Mouse (Mus musculus) hindbrain, embryonic 11.5 days (tissue): ENCODE results near the gene Tmem191c. TPM values are rescaled to one million over a fixed set of nuclear protein-coding genes. Genes with fewer than 3 reads are reported as not detected.

Experiments
- ATAC-seq: fragments of 200-750 bp; cut with Nextera tagmentation; 2 replicates; pipeline ENCODE4 v1.8.0; 2017; ENCODE audit warnings: mild to moderate bottlenecking, moderate TSS enrichment, moderate library complexity; ENCODE audit not compliant: low FRiP score
- DNase-seq: peaks from one replicate; pipeline ENCODE4 v3.0.0-alpha.2; 2015; ENCODE audit warnings: low spot score
- H3K27ac ChIP-seq: fragments of 300-500 bp; sonication (generic); 2 replicates; pipeline ENCODE4 v1.5.1; 2014; ENCODE audit warnings: mild to moderate bottlenecking, low read depth, low read length
- H3K27me3 ChIP-seq: fragments of 300-500 bp; sonication (generic); 2 replicates; pipeline ENCODE4 v1.6.1; 2014; ENCODE audit warnings: mild to moderate bottlenecking, low read length, moderate library complexity, mixed read lengths; ENCODE audit not compliant: control insufficient read depth, insufficient read depth
- H3K36me3 ChIP-seq: fragments of 300-500 bp; sonication (generic); 2 replicates; pipeline ENCODE4 v1.6.1; 2014; ENCODE audit warnings: mild to moderate bottlenecking, low read length, moderate library complexity, mixed read lengths; ENCODE audit not compliant: control insufficient read depth, insufficient read depth
- H3K4me1 ChIP-seq: fragments of 300-500 bp; sonication (generic); replicated peaks from 2 replicates; pipeline ENCODE4 v1.6.1; 2014; ENCODE audit warnings: low read length, mixed read lengths; ENCODE audit not compliant: control insufficient read depth, insufficient read depth
- H3K4me2 ChIP-seq: fragments of 300-500 bp; sonication (generic); replicated peaks from 2 replicates; pipeline ENCODE4 v1.6.1; 2014; ENCODE audit warnings: mild to moderate bottlenecking, low read depth, low read length
- H3K4me3 ChIP-seq: fragments of 300-500 bp; sonication (generic); 2 replicates; pipeline ENCODE4 v1.5.1; 2014; ENCODE audit warnings: low read depth, low read length
- H3K9ac ChIP-seq: fragments of 300-500 bp; sonication (generic); 2 replicates; pipeline ENCODE4 v1.6.1; 2014; ENCODE audit warnings: low read depth, low read length
- H3K9me3 ChIP-seq: fragments of 300-500 bp; sonication (generic); 2 replicates; pipeline ENCODE4 v1.6.1; 2016; ENCODE audit warnings: low read length; ENCODE audit not compliant: control insufficient read depth
- whole genome bisulfite sequencing: fragments of 180-500 bp; shearing (Covaris S2); extraction: QIAGEN DNeasy Blood & Tissue Kit; methylation state at CpG from one replicate; pipeline ENCODE4 v1.1.7; 2014; 5-methylcytosine and 5-hydroxymethylcytosine counted together
- polyA plus RNA-seq: library from polyadenylated mRNA; unstranded; fragments of >200 nt; fragmentation: Nextera tagmentation; extraction: Ambion mirVana; gene quantifications from 2 replicates; pipeline ENCODE4 v1.2.1, GENCODE M21; 2014

Gene Tmem191c
- polyA plus RNA-seq, 1 experiment from 2014 or later: 7.7 TPM

DNA sequence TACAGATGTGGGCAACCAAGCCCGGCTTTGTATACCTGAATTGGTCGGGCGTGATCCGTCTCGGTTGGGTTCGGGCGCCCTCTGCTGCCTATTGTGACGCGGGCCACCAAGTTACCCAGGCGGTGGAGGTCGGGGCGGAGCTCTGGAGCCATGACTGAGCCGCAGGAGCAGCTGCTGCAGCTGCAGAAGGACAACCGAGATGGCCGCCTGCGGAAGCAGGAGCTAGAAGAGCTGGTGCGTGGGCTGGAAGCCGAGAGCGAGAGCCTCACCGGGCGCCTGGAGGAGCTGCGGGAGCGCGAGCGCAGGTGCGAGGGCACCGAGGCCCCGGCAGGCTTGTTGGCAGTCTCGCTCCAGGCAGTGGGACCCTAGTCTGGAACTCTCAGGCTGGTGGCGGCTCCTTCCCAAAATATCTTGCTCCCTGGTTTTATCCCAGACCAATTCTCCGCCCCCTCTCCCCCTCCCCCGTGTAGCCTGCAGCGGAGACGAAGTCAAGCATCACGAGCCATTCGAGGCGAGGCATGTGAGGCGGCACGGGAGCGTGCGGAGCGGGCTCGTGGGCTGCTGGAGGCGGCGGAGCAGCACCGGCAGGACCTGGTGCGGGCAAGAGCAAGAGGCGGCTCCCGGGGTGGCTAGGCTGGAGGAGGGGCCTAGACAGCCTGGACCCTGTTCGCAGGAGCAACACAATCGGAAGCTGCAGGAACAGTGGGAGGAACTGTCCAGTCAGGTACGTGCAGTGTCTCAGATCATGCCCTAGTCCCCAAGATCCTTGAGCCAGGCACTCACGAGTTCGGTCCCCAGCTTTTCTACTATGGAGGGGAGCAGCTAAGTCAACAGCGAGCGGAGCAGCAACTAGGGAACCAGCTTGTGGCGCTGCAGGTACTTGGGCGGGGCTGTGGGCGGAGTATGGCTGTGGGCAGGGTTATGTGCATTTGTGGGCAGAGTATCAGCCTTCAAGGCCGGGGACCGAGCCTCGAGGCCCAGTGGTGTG, 581 bp downstream of the Tmem191c start:
- H3K27me3 ChIP-seq: peaks cover 26% of the 10 kb centered on the region
- peak overlapping the region; percentile 59 for H3K9ac ChIP-seq
- peak overlapping the region; percentile 58; the same call in 1 of the 2 replicates for H3K27ac ChIP-seq
- peak; percentile 94 for DNase-seq
- peak; percentile 93 for ATAC-seq
- under 1% methylated on average over 60 of the region's 62 CpGs for WGBS
- H3K9me3 ChIP-seq: no peaks in the 10 kb centered on the region
- peaks cover 11% of the 10 kb centered on the region for H3K4me1 ChIP-seq
- H3K4me3 ChIP-seq: peak overlapping the region; percentile 52
- H3K36me3 ChIP-seq: no peaks in the 10 kb centered on the region
- peak overlapping the region; percentile 93 for H3K4me2 ChIP-seq

DNA sequence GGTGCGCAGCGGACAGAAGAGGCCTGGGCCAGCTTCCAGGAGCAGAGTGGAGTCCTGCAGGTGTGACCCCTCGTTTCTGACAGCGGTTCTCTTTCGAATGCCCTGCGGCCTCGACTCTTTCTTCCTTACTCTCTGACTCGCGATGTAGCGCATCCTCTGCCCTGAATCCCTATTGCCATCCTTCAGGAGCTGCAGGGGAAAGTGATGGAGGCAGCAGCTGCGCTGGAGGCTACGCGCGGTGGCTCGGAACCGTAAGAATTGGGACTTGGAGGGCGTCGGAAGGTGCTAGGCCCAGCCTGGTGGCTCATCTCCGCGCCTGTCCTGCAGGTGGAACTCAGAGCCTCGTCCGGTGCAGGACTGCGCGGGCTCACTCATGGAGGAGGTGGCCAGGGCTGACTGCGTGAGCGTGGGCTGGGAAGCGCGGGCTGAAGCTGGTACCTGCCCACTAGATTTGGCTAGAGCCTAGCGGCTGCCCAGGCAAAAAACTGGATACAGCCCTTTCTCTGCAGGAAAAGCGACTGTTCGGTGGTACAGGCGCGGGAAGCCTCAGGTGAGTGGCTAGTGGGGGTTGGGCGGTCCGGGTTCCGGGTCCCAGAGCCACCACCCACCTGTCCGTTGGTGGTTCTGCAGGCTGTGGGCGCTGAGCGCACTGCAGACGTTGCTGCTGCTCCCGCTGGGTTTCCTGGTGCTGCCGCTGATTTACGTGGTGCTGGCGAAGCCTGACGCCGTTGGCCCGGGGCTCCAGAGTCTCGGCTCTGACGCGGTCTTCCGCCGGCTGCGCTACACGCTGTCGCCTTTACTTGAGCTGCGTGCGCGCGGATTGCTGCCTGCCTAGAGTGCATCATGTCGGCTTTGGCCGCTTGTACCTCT, 1.7 kb downstream of the Tmem191c start:
- ATAC-seq: peak; percentile 28; the same call in 1 of the 2 replicates
- 3% methylated on average over 61 of the region's 61 CpGs for WGBS

DNA sequence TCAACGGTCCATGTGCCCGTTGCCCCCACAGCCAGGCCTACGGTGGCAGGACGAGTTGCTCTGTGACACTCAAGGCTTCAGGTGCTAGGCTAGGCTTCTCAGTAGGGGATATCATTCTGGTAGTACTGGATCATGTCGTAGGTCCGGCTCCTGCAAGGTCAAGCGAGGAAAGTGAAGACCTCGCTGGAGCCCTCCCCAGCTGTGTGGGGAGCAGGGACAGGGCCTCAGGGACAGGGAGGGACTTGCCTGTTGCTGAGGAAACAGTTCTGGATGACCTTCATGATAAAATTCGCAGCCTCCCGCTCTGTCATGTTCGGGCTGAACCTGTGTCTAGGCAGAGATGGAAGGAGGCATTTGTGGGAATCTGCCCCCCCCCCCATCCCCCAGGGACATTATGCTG, 4.6 kb downstream of the Tmem191c start:
- Histone ChIP-seq H3K9ac (no peak overlapping the region), H3K4me3 (no peak overlapping the region), H3K4me1 (peaks cover 11% of the 10 kb centered on the region), H3K36me3 (0 out of 2 replicates have a peak, but pooled peaks cover 5% of the 10 kb centered on the region), H3K27ac (no peak overlapping the region), H3K4me2 (no peak overlapping the region), H3K9me3 (no peaks in the 10 kb centered on the region), H3K27me3 (peaks cover 26% of the 10 kb centered on the region)
- 90% methylated on average over 11 of the region's 11 CpGs for WGBS
- DNase-seq: no peak
- ATAC-seq: no peak

More for the DNA sequence above, 1.7 kb downstream of the Tmem191c start:
- H3K4me1 ChIP-seq: peaks cover 11% of the 10 kb centered on the region
- H3K36me3 ChIP-seq: no peaks in the 10 kb centered on the region
- H3K9me3 ChIP-seq: no peaks in the 10 kb centered on the region
- H3K4me3 ChIP-seq: peak overlapping the region; percentile 23; the same call in 1 of the 2 replicates
- peak; percentile 58 for DNase-seq
- peaks cover 26% of the 10 kb centered on the region for H3K27me3 ChIP-seq
- H3K27ac ChIP-seq: no peak overlapping the region
- peak overlapping the region; percentile 93 for H3K4me2 ChIP-seq
- no peak overlapping the region for H3K9ac ChIP-seq

DNA sequence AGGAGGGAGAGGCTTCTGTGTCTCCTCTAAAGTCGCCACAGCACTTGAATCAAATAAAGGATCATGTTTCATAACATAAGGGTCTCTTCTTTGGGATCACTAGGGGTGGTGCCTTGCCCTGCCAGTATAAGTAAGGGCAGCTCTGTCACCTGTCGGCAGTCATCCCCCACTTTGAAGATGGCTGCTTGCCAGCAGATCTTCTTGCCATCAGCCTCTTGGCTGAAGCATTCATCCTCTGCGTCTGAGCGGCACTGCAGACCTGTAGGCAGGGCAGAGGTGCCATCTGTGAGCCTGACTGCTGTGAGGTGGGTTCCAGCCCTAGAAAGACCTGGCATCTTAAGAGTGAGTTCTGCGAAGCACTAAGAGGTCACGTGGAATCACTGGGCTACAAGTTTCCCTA, 7.3 kb downstream of the Tmem191c start:
- ATAC-seq (no peak), DNase-seq (no peak)
- H3K36me3 ChIP-seq: peaks cover 5% of the 10 kb centered on the region; the same call in 1 of the 2 replicates
- H3K27ac ChIP-seq: no peak overlapping the region
- no peaks in the 10 kb centered on the region for H3K4me1 ChIP-seq
- 85% methylated on average over 6 of the region's 6 CpGs for WGBS
- no peak overlapping the region for H3K4me2 ChIP-seq
- no peaks in the 10 kb centered on the region for H3K9me3 ChIP-seq
- H3K4me3 ChIP-seq: no peak overlapping the region
- no peak overlapping the region for H3K9ac ChIP-seq
- peaks cover 11% of the 10 kb centered on the region for H3K27me3 ChIP-seq

DNA sequence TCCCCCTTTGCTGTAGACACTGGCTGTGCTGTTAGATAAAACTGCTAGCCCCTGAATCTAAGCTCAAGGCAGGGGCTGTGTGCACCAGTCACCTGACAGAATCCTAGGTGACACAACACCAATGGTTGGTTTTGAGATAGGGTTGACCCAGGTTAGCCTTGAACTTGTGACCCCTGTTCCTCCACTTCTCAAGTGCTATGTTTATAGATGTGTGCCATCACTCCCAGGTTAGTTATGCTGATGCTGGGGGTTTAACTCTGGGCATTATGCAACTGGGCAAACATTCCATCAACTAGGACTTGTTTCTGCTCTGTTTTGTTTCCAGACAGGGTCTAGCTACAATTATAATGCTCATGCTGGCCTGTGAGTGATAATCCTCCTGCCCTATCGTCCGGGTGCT, 11.2 kb downstream of the Tmem191c start:
- H3K36me3 ChIP-seq: peaks cover 7% of the 10 kb centered on the region; the same call in 1 of the 2 replicates
- WGBS: 97% methylated on average over 2 of the region's 2 CpGs
- H3K27ac ChIP-seq: no peak overlapping the region

DNA sequence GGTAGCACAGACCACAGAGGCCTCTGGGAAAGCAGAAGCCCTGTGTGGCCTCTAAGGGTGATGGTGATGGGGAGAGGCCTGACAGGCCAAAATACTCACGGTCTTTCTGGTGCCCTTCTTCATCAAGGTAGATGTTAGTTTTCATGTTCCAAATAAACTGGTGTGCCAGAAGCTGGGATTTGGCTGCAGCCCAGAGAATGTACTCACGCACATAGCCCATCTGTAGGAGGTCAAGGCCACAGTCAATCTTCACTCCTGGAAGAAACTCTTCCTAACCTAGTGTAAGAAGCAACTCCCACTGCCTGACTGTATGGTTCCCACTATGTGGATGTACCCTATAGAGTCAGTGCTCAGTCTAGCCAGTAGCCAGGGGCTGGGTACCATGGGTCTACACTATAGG, 15.1 kb downstream of the Tmem191c start:
- ATAC-seq (no peak), DNase-seq (no peak)
- H3K36me3 ChIP-seq: peaks cover 2% of the 10 kb centered on the region; the same call in 1 of the 2 replicates

More for the DNA sequence above, 11.2 kb downstream of the Tmem191c start:
- Histone ChIP-seq H3K9ac (no peak overlapping the region), H3K4me1 (no peaks in the 10 kb centered on the region), H3K4me2 (no peak overlapping the region), H3K4me3 (no peak overlapping the region), H3K27me3 (no peaks in the 10 kb centered on the region), H3K9me3 (no peaks in the 10 kb centered on the region)
- no peak for ATAC-seq
- no peak for DNase-seq

DNA sequence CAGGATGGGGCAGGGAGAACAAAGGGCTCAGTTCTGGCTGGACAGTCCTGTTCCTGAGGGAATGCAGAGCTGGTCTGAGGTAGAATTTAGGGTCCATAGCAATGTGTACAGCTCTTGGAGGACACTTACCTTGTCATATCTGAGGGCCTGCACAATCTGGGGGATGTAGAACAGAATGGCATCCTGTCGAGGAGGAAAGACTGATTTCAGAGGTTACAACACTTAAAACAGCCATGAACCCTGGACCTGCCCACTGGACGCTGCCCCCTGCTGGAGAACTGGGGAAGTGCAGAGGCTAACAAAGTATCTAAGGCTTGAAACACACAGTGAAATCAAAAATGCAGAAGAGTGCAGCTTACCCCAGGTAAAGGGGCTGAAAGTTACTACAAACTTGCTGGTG, 16.9 kb downstream of the Tmem191c start:
- Histone ChIP-seq H3K9ac (no peak overlapping the region), H3K27me3 (no peaks in the 10 kb centered on the region), H3K9me3 (no peaks in the 10 kb centered on the region), H3K27ac (no peak overlapping the region), H3K4me3 (no peak overlapping the region), H3K4me2 (no peak overlapping the region), H3K36me3 (0 out of 2 replicates have a peak, but pooled peaks cover 2% of the 10 kb centered on the region), H3K4me1 (no peaks in the 10 kb centered on the region)
- DNase-seq (peak; percentile 87), ATAC-seq (no peak)
- 10% methylated on average over 2 of the region's 2 CpGs for WGBS

More for the DNA sequence above, 15.1 kb downstream of the Tmem191c start:
- H3K27ac ChIP-seq: no peak overlapping the region
- no peaks in the 10 kb centered on the region for H3K4me1 ChIP-seq
- WGBS: 92% methylated on average over 2 of the region's 2 CpGs
- no peak overlapping the region for H3K4me3 ChIP-seq
- no peaks in the 10 kb centered on the region for H3K9me3 ChIP-seq
- H3K27me3 ChIP-seq: no peaks in the 10 kb centered on the region
- no peak overlapping the region for H3K9ac ChIP-seq
- H3K4me2 ChIP-seq: no peak overlapping the region

DNA sequence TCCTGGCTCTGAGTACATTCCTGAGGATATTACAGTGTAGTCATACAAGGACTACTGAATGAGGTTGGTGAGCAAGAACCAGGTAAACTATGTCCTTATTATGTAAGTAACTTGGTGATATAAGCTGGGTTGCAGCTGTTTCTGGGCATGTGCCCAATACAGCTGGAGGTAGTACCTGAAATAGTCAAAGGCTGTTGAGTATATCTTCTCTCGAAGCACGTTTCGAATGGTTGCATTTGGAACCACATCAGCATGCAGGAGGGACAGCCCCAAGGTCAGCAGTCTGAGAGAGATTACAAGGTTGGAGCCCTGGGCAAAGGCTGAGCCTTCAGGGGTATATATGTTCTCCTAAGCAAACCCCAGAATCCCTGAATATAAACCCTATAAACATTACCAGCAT, 24.9 kb downstream of the Tmem191c start:
- Histone ChIP-seq H3K9ac (no peak overlapping the region), H3K4me1 (no peaks in the 10 kb centered on the region), H3K9me3 (no peaks in the 10 kb centered on the region), H3K27me3 (no peaks in the 10 kb centered on the region), H3K4me3 (no peak overlapping the region), H3K27ac (no peak overlapping the region), H3K4me2 (no peak overlapping the region), H3K36me3 (no peaks in the 10 kb centered on the region)
- ATAC-seq (no peak), DNase-seq (no peak)
- WGBS: 86% methylated on average over 3 of the region's 3 CpGs
